Mouse (Mus musculus) layer of hippocampus, adult 9-11 months (tissue): ENCODE measurements around the gene Bdh1.

ENCODE experiments used
- DNase-seq: peaks from one replicate; pipeline ENCODE4 v3.0.0; 2022

Gene Bdh1

GRCm38 (mm10) chr16:31428675-31429470, 6.8 kb downstream of the Bdh1 start:
- peak; percentile 87 for DNase-seq

GRCm38 (mm10) chr16:31429471-31430155, 7.5 kb downstream of the Bdh1 start:
- DNase-seq: peak; percentile 98

GRCm38 (mm10) chr16:31433466-31434110, 11.5 kb downstream of the Bdh1 start:
- no peak for DNase-seq

GRCm38 (mm10) chr16:31435146-31435545, 13.1 kb downstream of the Bdh1 start:
- DNase-seq: no peak

GRCm38 (mm10) chr16:31436085-31436484, 14.0 kb downstream of the Bdh1 start:
- DNase-seq: no peak

- DNase-seq: no peak
Observed at GRCm38 (mm10) chr16:31437358-31437757, 15.3 kb downstream of the Bdh1 start.

GRCm38 (mm10) chr16:31439529-31439928, 17.4 kb downstream of the Bdh1 start:
- no peak for DNase-seq

- no peak for DNase-seq
Observed at GRCm38 (mm10) chr16:31440046-31440445, 18.0 kb downstream of the Bdh1 start.

GRCm38 (mm10) chr16:31444521-31444920, 22.4 kb downstream of the Bdh1 start:
- no peak for DNase-seq

GRCm38 (mm10) chr16:31446067-31446853, 24.2 kb downstream of the Bdh1 start:
- DNase-seq: no peak

GRCm38 (mm10) chr16:31449973-31450372, 27.9 kb downstream of the Bdh1 start:
- DNase-seq: no peak

- DNase-seq: no peak
Observed at GRCm38 (mm10) chr16:31451235-31451634, 29.2 kb downstream of the Bdh1 start.

GRCm38 (mm10) chr16:31452467-31452866, 30.4 kb downstream of the Bdh1 start:
- no peak for DNase-seq

- DNase-seq: no peak
Observed at GRCm38 (mm10) chr16:31454013-31454412, 31.9 kb downstream of the Bdh1 start.

- DNase-seq: no peak
Observed at GRCm38 (mm10) chr16:31455276-31456045, 33.4 kb downstream of the Bdh1 start.

- DNase-seq: peak; percentile 56
Observed at GRCm38 (mm10) chr16:31458229-31458918, 36.3 kb downstream of the Bdh1 start.

GRCm38 (mm10) chr16:31459968-31460461, 37.9 kb downstream of the Bdh1 start:
- DNase-seq: peak; percentile 39

- no peak for DNase-seq
Observed at GRCm38 (mm10) chr16:31460506-31460905, 38.4 kb downstream of the Bdh1 start.

GRCm38 (mm10) chr16:31461046-31461445, 39.0 kb downstream of the Bdh1 start:
- no peak for DNase-seq

- DNase-seq: no peak
Observed at GRCm38 (mm10) chr16:31462113-31462687, 40.1 kb downstream of the Bdh1 start.

GRCm38 (mm10) chr16:31464953-31465352, 42.9 kb downstream of the Bdh1 start:
- DNase-seq: no peak
